Mouse (Mus musculus) adrenal gland, postnatal 36 days (tissue): ENCODE measurements around the gene Snx30. TPM values are rescaled to one million over a fixed set of nuclear protein-coding genes. Genes with fewer than 3 reads are reported as not detected.
A peak's percentile ranks its signal among the peaks of the same experiment; 100 is the strongest.

Experiments
- DNase-seq, 2 experiments: peaks; one replicate each; pipeline ENCODE4 v3.0.0; 2021; ENCODE audit warnings: mixed read lengths in 1 of 2
- total RNA-seq, 2 experiments: library from RNA; stranded (reverse); gene quantifications; 2 replicates each; pipeline ENCODE4 v1.2.3; 2021

Snx30 gene
- total RNA-seq, 2 experiments from 2014 or later, result 5.7 to 6.0 TPM

DNA sequence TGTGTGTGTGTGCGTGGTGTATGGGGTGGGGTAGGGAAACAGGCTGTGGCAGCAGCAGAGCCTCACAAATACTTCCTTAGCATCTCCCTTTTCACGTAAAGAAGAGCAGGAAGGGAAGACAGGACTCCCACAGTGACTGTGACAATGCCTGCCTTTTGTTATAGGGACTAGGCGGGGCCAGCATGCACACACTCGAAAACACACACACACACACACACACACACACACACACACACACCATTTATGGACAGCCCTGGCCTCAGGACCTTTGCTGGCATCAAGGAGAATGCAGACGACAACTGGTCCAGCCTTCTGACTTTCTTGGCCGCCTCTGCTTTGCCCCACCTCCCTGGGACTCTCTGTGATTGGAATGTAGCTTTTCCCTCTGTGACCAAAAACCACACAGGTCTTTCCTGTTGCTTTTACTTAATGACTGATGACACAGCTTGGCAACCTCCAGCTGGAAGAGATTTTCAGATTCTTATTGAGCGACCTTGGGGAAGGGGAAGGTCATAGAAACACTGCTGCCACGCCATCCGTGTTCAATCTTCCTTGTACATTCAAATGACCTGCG, 102.1 kb downstream of the Snx30 start:
- no peak for DNase-seq

DNA sequence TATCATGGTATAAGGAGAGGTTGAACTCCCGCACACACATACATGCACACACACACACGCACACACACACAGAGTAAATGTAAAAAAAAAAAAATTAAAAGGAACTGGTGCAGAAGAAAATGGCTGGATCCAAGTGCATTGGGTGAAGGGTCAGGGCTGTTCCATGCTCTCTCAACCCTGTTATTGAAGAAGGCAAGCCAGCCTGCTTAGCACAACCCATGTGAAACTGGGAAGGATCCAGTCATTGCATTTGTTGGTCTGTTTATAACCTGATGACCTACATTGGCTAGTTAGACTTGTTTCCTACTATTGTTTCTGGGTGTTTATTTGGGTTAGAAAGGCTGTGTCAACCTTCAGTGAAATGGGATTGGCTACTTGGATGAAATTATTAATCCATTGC, 103.1 kb downstream of the Snx30 start:
- peak in 1 of 2 experiments; percentile 16 for DNase-seq

DNA sequence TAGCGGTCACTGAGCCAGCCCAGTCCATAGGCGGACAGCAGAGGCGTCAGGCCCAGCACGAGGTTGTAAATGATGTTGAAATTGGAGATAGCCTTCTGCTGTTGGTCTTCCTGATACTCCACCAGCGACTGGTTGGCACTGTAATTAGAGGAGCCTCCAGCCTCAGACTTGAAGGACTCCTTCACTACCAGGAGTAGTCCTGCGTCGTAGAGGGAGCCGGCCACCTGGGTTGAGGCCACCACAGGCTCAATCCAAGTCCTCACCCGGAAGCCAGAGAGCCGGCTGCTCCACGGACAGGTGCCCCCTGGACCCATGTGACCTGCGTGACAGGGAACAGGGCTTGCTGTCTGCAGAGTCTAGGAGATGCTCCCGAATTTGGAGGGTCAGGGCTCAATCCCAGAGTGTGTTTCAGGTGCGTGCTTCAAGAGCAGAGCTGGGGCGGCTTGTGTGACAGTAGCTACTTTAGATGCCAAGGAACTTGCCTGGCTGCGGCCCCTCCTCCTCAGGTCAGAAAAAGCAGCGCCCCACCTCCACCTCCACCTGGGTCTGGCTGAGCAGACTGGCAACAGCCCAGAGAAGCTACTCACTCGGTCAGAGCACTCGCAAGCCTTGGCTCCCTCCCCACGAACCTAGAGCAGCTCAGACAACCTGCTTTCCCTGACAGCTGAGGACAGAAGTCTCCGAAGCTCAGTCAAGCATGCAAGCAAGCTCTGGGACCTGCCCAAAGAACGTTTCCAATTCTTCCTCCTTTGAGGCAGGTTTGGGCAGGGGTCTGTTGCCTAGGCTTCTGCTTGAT, 109.2 kb downstream of the Snx30 start, which contains the start of gene Slc46a2:
TSS of gene Slc46a2 (minus strand) at position 449 of the 796 bp plus-strand sequence.
- no peak for DNase-seq

DNA sequence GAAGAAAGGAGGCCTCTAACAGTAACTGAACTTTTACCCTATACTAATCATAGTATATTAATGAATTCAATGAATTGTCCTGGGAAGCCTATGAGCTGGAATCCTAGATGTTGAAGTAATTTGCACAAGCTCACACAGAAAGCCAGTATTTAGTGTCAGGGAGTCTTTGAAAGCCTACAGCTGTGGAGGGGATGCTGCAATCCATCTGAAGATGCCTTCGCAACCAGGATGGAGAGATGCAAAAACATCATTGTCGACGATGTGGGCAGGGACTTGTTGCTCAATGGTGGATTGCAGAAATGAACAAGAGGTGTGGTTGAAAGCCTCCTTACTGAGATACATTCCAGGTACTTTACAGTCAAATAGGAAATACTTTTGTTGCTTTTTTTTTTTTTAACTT, 112.3 kb downstream of the Snx30 start:
- no peak for DNase-seq

DNA sequence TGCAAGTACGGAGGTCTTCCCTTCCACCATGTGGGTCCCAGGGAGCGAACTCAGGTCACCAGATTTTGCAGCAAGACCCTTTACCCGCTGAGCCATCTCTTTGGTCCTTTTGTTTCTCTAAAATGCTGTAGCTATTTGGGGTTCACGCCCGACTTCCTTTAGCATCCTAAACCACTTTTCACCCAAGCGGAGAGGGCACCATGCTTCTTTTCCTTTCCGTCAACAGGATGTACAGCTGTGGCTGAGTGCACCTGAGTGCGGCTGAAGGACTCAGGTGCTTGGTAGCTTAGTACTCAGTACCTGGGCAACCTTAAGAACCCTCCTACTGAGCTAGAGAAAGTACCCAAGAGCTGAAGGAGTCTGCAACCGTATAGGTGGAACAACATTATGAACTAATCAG, 119.4 kb downstream of the Snx30 start:
- no peak for DNase-seq

DNA sequence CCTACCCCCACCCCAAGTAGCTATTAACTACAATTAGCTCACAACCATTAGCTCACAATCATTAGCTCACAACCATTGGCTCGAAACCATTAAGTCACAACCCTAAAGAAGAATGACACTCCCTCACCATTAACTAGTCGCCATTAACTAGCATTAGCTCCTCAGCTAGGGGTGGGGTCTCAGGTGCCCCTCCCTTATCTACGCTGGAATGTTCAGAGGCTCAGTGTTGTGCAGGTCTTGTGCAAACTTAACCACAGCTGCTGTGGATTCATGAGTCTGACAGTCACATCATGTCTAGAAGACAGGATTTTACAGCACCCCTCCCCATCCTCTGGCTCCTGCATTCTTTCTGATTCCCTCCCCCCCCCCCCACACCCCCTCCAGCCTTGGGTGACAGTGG, 122.0 kb downstream of the Snx30 start:
- DNase-seq, result no peak

DNA sequence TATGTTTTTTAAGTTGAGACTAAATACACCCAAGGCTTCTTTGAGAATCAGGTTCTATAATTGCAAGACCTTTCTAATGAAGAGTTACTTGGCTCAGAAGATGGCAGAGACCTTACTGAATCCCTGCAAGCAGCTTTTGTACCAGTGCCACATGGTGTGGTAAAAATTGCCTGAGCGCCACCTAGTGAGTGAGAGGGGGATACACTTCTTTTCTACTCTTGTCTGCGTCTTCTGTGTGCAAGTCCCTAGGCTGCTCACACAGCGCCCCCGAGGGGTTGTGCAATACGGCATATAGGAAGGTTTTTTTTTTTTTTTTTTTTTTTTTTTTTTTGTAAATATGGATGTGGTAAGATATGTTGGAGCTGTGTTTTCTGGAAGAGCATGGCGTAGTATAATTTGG, 122.7 kb downstream of the Snx30 start:
- DNase-seq, result peak; percentile 56 to 79

DNA sequence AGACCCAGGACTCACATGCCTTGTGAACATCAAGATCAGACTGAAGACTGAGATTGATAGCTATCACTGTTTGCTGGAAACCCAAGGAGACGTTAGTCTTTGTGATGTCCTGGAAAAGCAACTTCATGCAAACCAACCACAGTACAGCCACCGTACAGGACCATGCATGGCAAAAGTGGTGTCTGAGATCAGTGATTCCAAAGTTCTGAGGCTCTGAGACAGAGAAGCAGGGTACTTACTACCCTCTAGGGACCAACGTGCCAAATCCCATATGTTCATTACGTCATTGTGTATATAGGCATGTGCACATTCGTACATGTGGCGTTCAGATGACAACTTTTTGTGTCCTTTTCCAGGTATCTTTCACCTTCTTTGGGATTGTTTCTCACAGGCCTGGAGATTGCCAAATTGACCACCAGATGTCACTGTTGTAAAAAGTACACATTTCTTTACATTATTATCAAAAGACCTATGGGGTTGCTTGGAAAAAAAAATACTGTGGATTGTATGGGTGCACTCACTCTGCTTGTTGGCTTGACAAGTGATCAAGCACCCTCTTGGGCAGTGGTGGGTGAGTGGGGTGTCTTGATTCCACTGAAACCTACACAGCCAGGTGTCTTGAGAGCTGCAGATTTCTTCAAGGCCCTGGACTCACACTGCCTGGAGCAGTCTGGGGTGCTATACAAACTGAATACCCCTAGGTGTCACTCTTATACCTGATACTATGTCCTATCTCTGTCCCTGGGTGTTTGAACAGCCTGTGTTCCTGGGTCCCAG, 127.1 kb downstream of the Snx30 start:
- no peak for DNase-seq

DNA sequence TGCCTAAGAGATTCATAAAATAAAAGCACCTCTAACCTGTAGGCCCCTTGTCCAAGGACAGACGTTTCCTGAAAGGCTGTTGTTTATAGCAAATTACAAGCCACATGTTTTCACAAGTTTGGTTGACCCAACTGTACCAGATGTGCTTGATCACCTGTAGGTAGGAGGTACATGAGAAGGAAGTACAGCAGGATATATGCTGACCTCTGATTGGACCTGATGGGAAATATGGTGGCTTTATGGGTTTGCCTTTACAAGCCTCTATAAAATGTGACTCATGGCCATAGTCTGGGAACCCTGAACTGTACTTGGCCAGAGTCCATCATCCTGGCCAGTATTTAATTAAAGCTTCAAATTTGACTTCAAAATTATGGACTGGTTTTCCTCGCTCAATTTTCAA, 131.9 kb downstream of the Snx30 start:
- no peak for DNase-seq

Other genes starting within 250 kb of the Snx30 start
- 10 to 100 TPM; 79.9 to 82.5 TPM for gene Hsdl2, start 224.3 kb upstream of the Snx30 start, total RNA-seq
- gene E130308A19Rik, start 179.6 kb upstream of the Snx30 start, total RNA-seq, result 10 to 100 TPM; 14.5 to 16.6 TPM
- 10 to 100 TPM; 14.0 to 18.1 TPM for gene Inip, start 4.3 kb upstream of the Snx30 start, total RNA-seq
- gene Slc46a2, start 109.2 kb downstream of the Snx30 start, total RNA-seq, result not detected
- gene Mup4, start 154.9 kb downstream of the Snx30 start, total RNA-seq, result not detected
- gene Mup6, start 158.5 kb downstream of the Snx30 start, total RNA-seq, result not detected